27 mouse cellular contexts compared by ENCODE assay signal in genomic region chr10:71064576-71064975, GRCm38 (mm10).
"Had no signal": no experiment of that assay in that cellular context is flagged by ENCODE, and none has a peak within 500 bp of the region (broad histone marks: within the 10 kb centered on the region; RNA-seq: fewer than 3 reads in every experiment).

No protein-coding gene starts in this region.

- DNase-seq: cerebellum, adult 18-20 months; cerebellum, adult 2 months; cerebellum, adult 8-10 months; cerebellum, adult 9-10 months; cerebellum, adult 9-11 months; cerebellum, postnatal 10 days; cerebellum, postnatal 14 days; cerebellum, postnatal 25 days; cerebellum, postnatal 36 days; embryo, embryonic 11 days; forebrain, postnatal 0 days; gastrocnemius, adult 2 months; gastrocnemius, postnatal 10 days; gastrocnemius, postnatal 14 days; gastrocnemius, postnatal 25 days; gastrocnemius, postnatal 36 days had no signal

- H3K27ac ChIP-seq: embryonic facial prominence, embryonic 10.5 days; embryonic facial prominence, embryonic 12.5 days; embryonic facial prominence, embryonic 13.5 days; embryonic facial prominence, embryonic 15.5 days; forebrain, embryonic 10.5 days; forebrain, embryonic 12.5 days; forebrain, embryonic 13.5 days; forebrain, embryonic 15.5 days; gastrocnemius, adult 2 months had no signal

- H3K9ac ChIP-seq: embryonic facial prominence, embryonic 12.5 days; embryonic facial prominence, embryonic 13.5 days; embryonic facial prominence, embryonic 15.5 days; forebrain, embryonic 12.5 days; forebrain, embryonic 13.5 days; forebrain, embryonic 15.5 days; forebrain, postnatal 0 days had no signal

- H3K4me2 ChIP-seq: embryonic facial prominence, embryonic 12.5 days; embryonic facial prominence, embryonic 13.5 days; embryonic facial prominence, embryonic 15.5 days; forebrain, embryonic 12.5 days; forebrain, embryonic 13.5 days; forebrain, embryonic 15.5 days had no signal

- H3K4me3 ChIP-seq: embryonic facial prominence, embryonic 10.5 days; embryonic facial prominence, embryonic 12.5 days; embryonic facial prominence, embryonic 13.5 days; embryonic facial prominence, embryonic 15.5 days; erythroblast, embryonic 14.5 days; forebrain, embryonic 10.5 days; forebrain, embryonic 12.5 days; forebrain, embryonic 13.5 days; forebrain, embryonic 15.5 days; gastrocnemius, adult 2 months had no signal

- H3K27me3 ChIP-seq: embryonic facial prominence, embryonic 12.5 days; embryonic facial prominence, embryonic 13.5 days; embryonic facial prominence, embryonic 15.5 days; forebrain, embryonic 12.5 days; forebrain, embryonic 13.5 days; forebrain, embryonic 15.5 days had no signal

- H3K4me1 ChIP-seq: forebrain, embryonic 10.5 days; forebrain, embryonic 12.5 days; forebrain, embryonic 13.5 days; forebrain, embryonic 15.5 days had no signal

- H3K36me3 ChIP-seq: embryonic facial prominence, embryonic 10.5 days; embryonic facial prominence, embryonic 12.5 days; embryonic facial prominence, embryonic 13.5 days; embryonic facial prominence, embryonic 15.5 days; forebrain, embryonic 10.5 days; forebrain, embryonic 12.5 days; forebrain, embryonic 15.5 days had no signal

- ATAC-seq: forebrain, embryonic 13.5 days; forebrain, embryonic 14.5 days; forebrain, embryonic 15.5 days; forebrain, embryonic 16.5 days; forebrain, postnatal 0 days had no signal

- H3K9me3 ChIP-seq: embryonic facial prominence, embryonic 10.5 days; embryonic facial prominence, embryonic 12.5 days; embryonic facial prominence, embryonic 13.5 days; embryonic facial prominence, embryonic 15.5 days; forebrain, embryonic 10.5 days; forebrain, embryonic 12.5 days; forebrain, embryonic 13.5 days; forebrain, embryonic 15.5 days had no signal
